Mouse (Mus musculus): Measurements from ENCODE around the gene Bhlhe41. TPM values are rescaled to one million over a fixed set of nuclear protein-coding genes. Genes with fewer than 3 reads are reported as not detected.
A peak's percentile ranks its signal among the peaks of the same experiment; 100 is the strongest.

Bhlhe41 gene
- total RNA-seq, 2 experiments from 2014 or later, result 7.2 TPM; not detected in 1

DNA sequence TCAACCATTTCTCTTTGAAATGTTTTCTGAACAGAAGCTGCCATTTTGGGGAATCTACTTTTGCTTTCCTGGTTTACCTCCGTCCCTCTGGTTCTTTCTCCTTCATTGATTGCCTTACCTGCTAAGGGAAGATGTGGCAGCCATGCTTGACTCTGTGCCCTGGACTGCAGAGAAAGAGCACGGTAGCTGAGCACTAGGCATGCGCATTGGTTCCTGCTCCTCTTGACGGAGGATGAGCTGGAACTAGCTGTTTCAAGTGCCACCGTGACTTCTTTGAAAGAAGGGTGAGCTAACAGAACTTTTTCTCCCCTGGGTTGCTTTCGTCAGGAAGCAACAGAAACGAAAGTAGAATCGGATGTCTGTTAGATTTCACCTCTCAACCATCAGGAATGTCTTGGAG, 17.7 kb downstream of the Bhlhe41 start:
- no peak for ATAC-seq (replicated peaks; ENCODE audit: low FRiP score, poor library complexity, severe bottlenecking)

GRCm38 (mm10) chr6:145846948-145847347, 18.4 kb downstream of the Bhlhe41 start:
- ATAC-seq (replicated peaks; ENCODE audit: low FRiP score, poor library complexity, severe bottlenecking), result no peak

GRCm38 (mm10) chr6:145846076-145846475, 19.3 kb downstream of the Bhlhe41 start:
- ATAC-seq (replicated peaks; ENCODE audit: low FRiP score, poor library complexity, severe bottlenecking), result no peak

GRCm38 (mm10) chr6:145845611-145846010, 19.7 kb downstream of the Bhlhe41 start:
- no peak for ATAC-seq (replicated peaks; ENCODE audit: low FRiP score, poor library complexity, severe bottlenecking)

DNA sequence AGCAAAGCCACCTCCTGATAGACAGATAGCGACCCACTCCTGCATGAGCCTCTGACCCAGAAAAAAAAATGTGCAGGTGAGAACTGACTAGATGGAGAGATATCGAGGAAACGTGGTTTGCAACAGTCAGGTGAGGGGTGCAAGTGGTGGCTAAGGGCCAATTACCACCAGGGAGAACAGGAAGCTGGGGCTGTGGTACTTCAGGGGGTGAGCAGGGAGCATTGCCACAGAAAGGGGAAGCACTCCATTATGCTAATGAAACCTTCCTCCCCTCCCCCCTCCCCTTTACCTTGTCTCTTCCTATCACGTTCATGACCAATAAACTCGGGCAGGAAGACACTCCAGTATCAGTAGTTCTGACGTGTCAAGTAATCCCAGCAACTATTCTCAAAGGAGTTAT, 30.0 kb downstream of the Bhlhe41 start:
- ATAC-seq (replicated peaks; ENCODE audit: low FRiP score, poor library complexity, severe bottlenecking), result no peak

- ATAC-seq (replicated peaks; ENCODE audit: low FRiP score, poor library complexity, severe bottlenecking), result no peak
Observed at GRCm38 (mm10) chr6:145832927-145833326, 32.4 kb downstream of the Bhlhe41 start.

- no peak for ATAC-seq (replicated peaks; ENCODE audit: low FRiP score, poor library complexity, severe bottlenecking)
Observed at GRCm38 (mm10) chr6:145830617-145831016, 34.7 kb downstream of the Bhlhe41 start.

GRCm38 (mm10) chr6:145830117-145830516, 35.2 kb downstream of the Bhlhe41 start:
- peak; percentile 80 for ATAC-seq (replicated peaks; ENCODE audit: low FRiP score, poor library complexity, severe bottlenecking)

DNA sequence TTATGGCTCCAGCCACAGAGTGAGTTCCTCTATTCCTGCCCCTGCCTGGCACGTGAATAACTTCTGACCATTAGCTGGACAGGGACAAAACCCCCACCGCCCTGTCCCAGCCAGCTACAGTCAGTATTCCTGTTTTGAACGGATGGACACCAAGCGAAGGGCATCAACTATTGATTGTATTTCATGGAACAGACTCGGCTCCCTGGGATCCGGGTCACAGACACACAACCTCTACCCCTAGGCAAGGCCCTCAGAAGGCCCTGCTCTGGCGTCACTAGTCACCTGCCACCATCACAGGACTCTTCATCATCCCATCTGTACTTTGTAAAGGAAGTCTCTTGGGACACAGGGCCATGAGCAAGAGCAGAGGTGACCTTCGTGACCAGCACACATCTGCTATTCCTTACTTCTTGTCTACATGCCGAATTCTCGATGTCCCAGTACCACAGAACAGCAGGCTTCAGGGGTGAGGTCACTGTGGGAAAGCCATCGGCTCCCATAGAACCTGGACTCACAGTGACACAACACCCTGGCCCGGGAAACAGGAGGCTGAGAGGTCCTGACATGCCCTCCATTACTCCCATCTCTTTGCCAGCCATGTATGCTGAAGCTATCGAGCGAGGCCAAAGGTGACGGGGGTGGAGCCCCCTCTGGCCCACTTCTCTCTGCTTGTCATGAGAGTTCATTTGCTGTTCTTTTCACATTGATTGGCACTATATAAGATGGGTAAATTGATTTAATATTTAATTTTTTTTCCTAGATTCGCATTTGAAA, 36.1 kb downstream of the Bhlhe41 start:
- ATAC-seq (replicated peaks; ENCODE audit: low FRiP score, poor library complexity, severe bottlenecking), result no peak

DNA sequence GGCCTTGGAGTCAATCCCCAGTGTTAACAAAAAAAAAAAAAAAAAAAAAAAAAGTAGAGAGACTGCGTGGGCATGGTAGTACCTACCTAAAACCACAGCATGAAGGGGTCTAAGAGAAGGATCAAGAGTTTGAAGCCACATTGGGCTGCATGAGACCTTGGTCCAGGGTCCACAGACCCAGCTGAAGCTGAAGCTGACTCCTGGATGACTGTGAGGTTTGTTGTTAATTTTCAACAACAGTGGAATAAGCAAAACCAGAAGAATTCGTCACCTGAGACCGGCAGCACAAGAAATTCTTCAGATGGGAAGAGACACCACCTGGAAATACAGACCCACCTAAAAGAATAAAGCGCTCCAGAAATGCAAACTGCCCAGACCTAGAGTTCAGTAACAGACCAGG, 39.1 kb downstream of the Bhlhe41 start:
- no peak for ATAC-seq (replicated peaks; ENCODE audit: low FRiP score, poor library complexity, severe bottlenecking)

DNA sequence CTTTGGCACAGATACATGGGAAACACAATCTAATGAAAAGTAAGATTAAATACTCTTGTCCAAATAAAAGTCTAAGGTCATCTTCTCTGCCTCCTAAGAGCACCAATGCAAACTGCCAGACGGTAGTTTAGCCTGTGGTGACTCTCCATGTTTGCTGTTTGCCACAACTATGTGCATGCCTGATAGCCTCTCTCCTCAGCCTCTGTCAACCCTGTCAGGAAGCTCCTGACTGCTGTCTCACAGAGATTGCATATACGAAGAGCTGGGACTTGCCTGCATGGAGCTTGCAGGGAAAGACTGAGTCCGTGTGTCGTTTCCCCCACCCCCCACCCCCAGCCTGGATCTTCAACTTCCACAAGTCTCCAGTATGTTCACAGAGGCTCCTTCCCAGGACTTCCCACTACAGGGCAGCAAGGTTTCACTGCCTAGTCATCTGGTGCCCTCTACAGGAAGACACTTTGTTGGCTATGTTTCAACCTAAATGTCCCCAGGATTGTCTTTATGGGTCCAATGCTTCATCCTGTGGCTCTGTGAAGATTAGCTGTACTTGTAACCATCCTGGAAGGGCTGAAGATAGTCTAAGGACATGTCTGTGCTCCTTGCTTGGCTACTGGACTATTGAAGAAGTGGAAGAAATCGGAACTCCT, 41.6 kb downstream of the Bhlhe41 start:
- no peak for ATAC-seq (replicated peaks; ENCODE audit: low FRiP score, poor library complexity, severe bottlenecking)

- no peak for ATAC-seq (replicated peaks; ENCODE audit: low FRiP score, poor library complexity, severe bottlenecking)
Observed at GRCm38 (mm10) chr6:145823103-145823502, 42.3 kb downstream of the Bhlhe41 start.

DNA sequence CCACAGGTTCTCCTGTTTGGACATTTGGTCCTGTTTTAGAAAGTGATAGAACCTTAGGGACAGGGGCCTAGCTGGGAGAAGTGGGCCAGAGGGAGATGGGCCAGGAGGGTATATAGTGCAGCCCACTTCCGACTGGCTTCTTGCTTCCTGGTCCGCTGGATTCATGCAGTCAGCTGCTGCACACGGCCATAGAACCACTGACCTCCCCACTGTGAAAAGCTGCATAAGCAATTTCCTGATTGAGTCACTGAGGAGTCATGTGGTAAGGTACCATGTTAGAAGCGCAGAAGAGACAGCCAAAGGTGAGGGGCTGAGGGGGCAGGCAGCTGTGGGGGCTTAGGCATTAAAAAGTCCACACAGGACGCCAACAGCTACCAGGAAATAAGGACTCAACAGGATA, 43.1 kb downstream of the Bhlhe41 start:
- no peak for ATAC-seq (replicated peaks; ENCODE audit: low FRiP score, poor library complexity, severe bottlenecking)

- ATAC-seq (replicated peaks; ENCODE audit: low FRiP score, poor library complexity, severe bottlenecking), result no peak
Observed at GRCm38 (mm10) chr6:145819151-145819550, 46.2 kb downstream of the Bhlhe41 start.

GRCm38 (mm10) chr6:145815200-145815599, 50.2 kb downstream of the Bhlhe41 start:
- ATAC-seq (replicated peaks; ENCODE audit: low FRiP score, poor library complexity, severe bottlenecking), result no peak

- ATAC-seq (replicated peaks; ENCODE audit: low FRiP score, poor library complexity, severe bottlenecking), result no peak
Observed at GRCm38 (mm10) chr6:145811174-145811573, 54.2 kb downstream of the Bhlhe41 start.

DNA sequence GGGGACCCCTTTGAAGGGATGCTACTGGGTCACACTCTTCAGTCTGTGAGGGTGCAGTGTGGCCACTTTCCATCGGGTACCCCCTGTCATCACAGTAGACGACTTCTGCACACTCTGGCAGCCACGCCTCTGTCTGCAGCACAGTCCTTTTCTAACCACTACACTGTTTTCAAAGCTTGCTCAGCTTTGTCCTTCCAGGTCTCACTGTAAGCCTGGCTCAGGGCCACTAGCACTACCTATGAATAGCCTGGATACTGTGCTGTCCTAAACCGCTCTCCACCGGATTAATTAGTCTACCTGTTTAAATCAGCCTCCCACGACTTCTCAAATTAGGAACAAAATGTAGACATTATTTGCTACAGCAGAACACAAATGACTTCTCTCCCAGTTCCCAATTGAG, 55.3 kb downstream of the Bhlhe41 start:
- no peak for ATAC-seq (replicated peaks; ENCODE audit: low FRiP score, poor library complexity, severe bottlenecking)

DNA sequence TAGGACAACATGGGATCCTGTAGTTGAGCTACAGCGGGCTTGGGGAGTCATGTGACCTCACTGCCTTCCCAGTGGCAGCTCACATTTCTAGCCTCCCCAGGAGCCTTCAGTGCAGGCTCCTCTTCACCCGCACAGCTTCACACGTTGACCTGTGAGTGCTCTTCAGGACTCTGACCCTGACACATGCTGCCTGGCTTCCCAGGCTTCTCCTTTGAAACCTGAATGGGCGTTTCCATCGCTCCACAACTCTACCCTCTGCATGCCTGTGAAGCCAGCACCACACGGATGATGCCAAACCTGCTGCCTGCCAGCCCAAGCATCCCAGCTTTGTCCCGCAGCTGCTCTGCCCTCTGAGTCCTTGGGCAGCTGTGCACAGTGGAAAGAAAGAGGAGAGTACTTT, 55.8 kb downstream of the Bhlhe41 start:
- no peak for ATAC-seq (replicated peaks; ENCODE audit: low FRiP score, poor library complexity, severe bottlenecking)

Data from erythroblast, adult 5-6 weeks (primary cell).